Mouse (Mus musculus): Measurements from ENCODE around the gene Psmg4. TPM values are rescaled to one million over a fixed set of nuclear protein-coding genes. Genes with fewer than 3 reads are reported as not detected.

The Psmg4 gene
- polyA plus RNA-seq, 1 experiment from 2014 or later, result 90.8 TPM

DNA sequence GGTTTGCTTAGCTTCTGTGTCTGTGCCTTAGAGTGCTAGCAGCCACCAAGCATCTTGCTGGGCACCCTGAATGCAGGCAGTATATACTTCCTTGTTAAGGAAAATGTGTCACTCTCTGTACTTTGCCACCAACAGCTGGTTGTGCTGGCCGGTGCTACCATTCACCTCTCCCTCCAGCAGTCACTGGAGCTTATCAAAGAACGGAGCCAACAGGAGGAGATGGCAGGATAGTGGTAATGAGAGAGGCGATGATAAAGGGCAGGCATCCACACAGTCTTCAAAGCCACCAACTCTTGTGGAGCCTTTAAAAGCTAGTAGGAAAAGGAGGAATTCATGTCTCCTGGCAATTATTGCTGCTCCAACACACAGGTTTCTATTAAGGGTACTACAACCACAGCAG lies 57.0 kb downstream of the Psmg4 start:
- H3K36me3 ChIP-seq (ENCODE audit: control insufficient read depth, insufficient read depth, low read length), result no peaks in the 10 kb centered on the region
- no peak overlapping the region for H3K9ac ChIP-seq (ENCODE audit: low read length)
- no peak overlapping the region for H3K4me2 ChIP-seq (ENCODE audit: low read length)
- 0 out of 2 replicates have a peak, but pooled peaks cover 3% of the 10 kb centered on the region for H3K4me1 ChIP-seq (replicated peaks; ENCODE audit: control insufficient read depth, insufficient read depth, low read length)
- H3K4me3 ChIP-seq (ENCODE audit: low read depth, low read length), result no peak overlapping the region
- H3K27ac ChIP-seq (ENCODE audit: low read depth), result no peak overlapping the region
- no peaks in the 10 kb centered on the region for H3K27me3 ChIP-seq (replicated peaks; ENCODE audit: control insufficient read depth, insufficient read depth, low read length)
- H3K9me3 ChIP-seq (ENCODE audit: control insufficient read depth, low read length), result no peaks in the 10 kb centered on the region
- WGBS, result 44% methylated on average over 3 of the region's 3 CpGs
- ATAC-seq (replicated peaks; ENCODE audit: low FRiP score, low TSS enrichment, low read depth) (no peak), DNase-seq (ENCODE audit: low spot score) (no peak)

DNA sequence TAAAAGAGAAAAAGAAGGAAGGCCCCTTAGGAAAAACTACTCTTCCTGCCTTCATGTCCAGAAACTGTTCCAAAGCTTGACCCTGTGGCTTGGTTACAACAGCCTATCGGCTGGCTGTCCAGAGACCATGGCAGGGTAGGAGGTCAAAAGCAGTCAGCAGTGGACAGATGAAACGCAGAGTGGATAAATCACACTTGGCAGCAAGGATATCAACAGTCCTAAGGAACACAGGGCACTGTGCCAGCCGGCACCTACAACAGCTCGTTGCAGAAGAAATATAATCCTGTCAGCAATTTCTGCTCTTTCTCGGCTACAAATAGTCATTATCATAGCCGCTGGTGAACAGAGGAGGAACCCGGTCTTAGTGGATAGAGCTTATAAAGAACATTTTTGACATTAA lies 60.2 kb downstream of the Psmg4 start:
- H3K27me3 ChIP-seq (replicated peaks; ENCODE audit: control insufficient read depth, insufficient read depth, low read length), result no peaks in the 10 kb centered on the region
- H3K4me3 ChIP-seq (ENCODE audit: low read depth, low read length), result no peak overlapping the region
- H3K4me1 ChIP-seq (replicated peaks; ENCODE audit: control insufficient read depth, insufficient read depth, low read length), result 0 out of 2 replicates have a peak, but pooled peaks cover 9% of the 10 kb centered on the region
- WGBS, result 24% methylated on average over 7 of the region's 7 CpGs
- H3K9ac ChIP-seq (ENCODE audit: low read length), result no peak overlapping the region
- no peak for DNase-seq (ENCODE audit: low spot score)
- ATAC-seq (replicated peaks; ENCODE audit: low FRiP score, low TSS enrichment, low read depth), result no peak
- no peaks in the 10 kb centered on the region for H3K9me3 ChIP-seq (ENCODE audit: control insufficient read depth, low read length)
- no peak overlapping the region for H3K4me2 ChIP-seq (ENCODE audit: low read length)
- no peak overlapping the region for H3K27ac ChIP-seq (ENCODE audit: low read depth)
- no peaks in the 10 kb centered on the region for H3K36me3 ChIP-seq (ENCODE audit: control insufficient read depth, insufficient read depth, low read length)

DNA sequence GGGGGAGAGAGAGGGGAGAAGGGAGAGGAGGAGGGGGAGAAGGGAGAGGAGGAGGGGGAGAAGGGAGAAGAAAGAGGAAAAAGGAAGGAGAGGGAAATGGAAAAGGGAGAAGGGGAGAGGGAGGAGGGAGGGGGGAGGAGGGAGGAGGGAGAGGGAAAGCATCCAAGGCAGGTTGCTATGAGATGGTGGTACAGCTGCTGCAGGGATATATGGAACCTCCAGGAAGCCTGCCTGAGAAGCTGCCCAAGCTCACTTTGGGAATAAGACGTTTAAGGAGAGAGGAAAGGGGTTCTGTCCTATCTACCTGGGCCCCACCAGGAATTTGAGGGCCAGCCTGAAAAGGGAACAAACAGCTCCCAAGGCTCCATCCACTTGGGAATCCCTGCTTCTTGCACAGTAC lies 64.2 kb downstream of the Psmg4 start:
- WGBS, result 7% methylated on average over 1 of the region's 1 CpGs
- DNase-seq (ENCODE audit: low spot score) (no peak), ATAC-seq (replicated peaks; ENCODE audit: low FRiP score, low TSS enrichment, low read depth) (no peak)
- 0 out of 2 replicates have a peak, but pooled peaks cover 9% of the 10 kb centered on the region for H3K4me1 ChIP-seq (replicated peaks; ENCODE audit: control insufficient read depth, insufficient read depth, low read length)
- H3K27me3 ChIP-seq (replicated peaks; ENCODE audit: control insufficient read depth, insufficient read depth, low read length), result no peaks in the 10 kb centered on the region
- no peak overlapping the region for H3K9ac ChIP-seq (ENCODE audit: low read length)
- H3K36me3 ChIP-seq (ENCODE audit: control insufficient read depth, insufficient read depth, low read length), result no peaks in the 10 kb centered on the region
- H3K27ac ChIP-seq (ENCODE audit: low read depth), result no peak overlapping the region
- H3K9me3 ChIP-seq (ENCODE audit: control insufficient read depth, low read length), result no peaks in the 10 kb centered on the region
- no peak overlapping the region for H3K4me2 ChIP-seq (ENCODE audit: low read length)
- H3K4me3 ChIP-seq (ENCODE audit: low read depth, low read length), result no peak overlapping the region

Other genes starting within 250 kb of the Psmg4 start
- gene Nqo2, start 198.3 kb upstream of the Psmg4 start, polyA plus RNA-seq (2014; fragmentation: Nextera tagmentation; extraction: Ambion mirVana), result 33.2 and 36.3 TPM in 2 replicates
- gene Ripk1, start 160.6 kb upstream of the Psmg4 start, polyA plus RNA-seq (2014; fragmentation: Nextera tagmentation; extraction: Ambion mirVana), result 20.3 TPM in 2 replicates
- gene Serpinb6a, start 160.2 kb upstream of the Psmg4 start, polyA plus RNA-seq (2014; fragmentation: Nextera tagmentation; extraction: Ambion mirVana), result 91.9 and 106 TPM in 2 replicates
- 40.4 TPM in 2 replicates for gene Bphl, start 125.4 kb upstream of the Psmg4 start, polyA plus RNA-seq (2014; fragmentation: Nextera tagmentation; extraction: Ambion mirVana)
- gene Tubb2a, start 85.0 kb upstream of the Psmg4 start, polyA plus RNA-seq (2014; fragmentation: Nextera tagmentation; extraction: Ambion mirVana), result 200 and 219 TPM in 2 replicates
- gene Tubb2b, start 32.5 kb upstream of the Psmg4 start, polyA plus RNA-seq (2014; fragmentation: Nextera tagmentation; extraction: Ambion mirVana), result 35.5 and 41.5 TPM in 2 replicates
- gene Slc22a23, start 182.2 kb downstream of the Psmg4 start, polyA plus RNA-seq (2014; fragmentation: Nextera tagmentation; extraction: Ambion mirVana), result 3.2 and 4.0 TPM in 2 replicates